Mouse (Mus musculus) cerebellum, postnatal 4 days (tissue): ENCODE measurements around the gene Grin2a.
A peak's percentile ranks its signal among the peaks of the same experiment; 100 is the strongest.

Experiments used
- DNase-seq, 2 experiments: peaks; one replicate each; pipeline ENCODE4 v3.0.0; 2022; ENCODE audit warnings: low spot score in 2 of 2, mixed read lengths in 1 of 2

Grin2a gene

GRCm38 (mm10) chr16:9873001-9873400 is 122.4 kb downstream of the Grin2a start:
- no peak for DNase-seq

GRCm38 (mm10) chr16:9865710-9866109 is 129.7 kb downstream of the Grin2a start:
- no peak for DNase-seq

GRCm38 (mm10) chr16:9865039-9865438 is 130.3 kb downstream of the Grin2a start:
- DNase-seq, result no peak

GRCm38 (mm10) chr16:9857758-9858157 is 137.6 kb downstream of the Grin2a start:
- no peak for DNase-seq

- DNase-seq, result no peak
These were observed 143.9 kb downstream of the Grin2a start for GRCm38 (mm10) chr16:9851265-9851988.

- DNase-seq, result no peak
These were observed 153.9 kb downstream of the Grin2a start for GRCm38 (mm10) chr16:9841496-9841895.

GRCm38 (mm10) chr16:9836542-9836941 is 158.8 kb downstream of the Grin2a start:
- DNase-seq, result no peak

GRCm38 (mm10) chr16:9834236-9834635 is 161.1 kb downstream of the Grin2a start:
- no peak for DNase-seq

GRCm38 (mm10) chr16:9825110-9825483 is 170.3 kb downstream of the Grin2a start:
- no peak for DNase-seq

- no peak for DNase-seq
These were observed 170.8 kb downstream of the Grin2a start for GRCm38 (mm10) chr16:9824436-9825109.

GRCm38 (mm10) chr16:9823686-9824085 is 171.7 kb downstream of the Grin2a start:
- no peak for DNase-seq

- peak in 1 of 2 experiments; percentile 22 for DNase-seq
These were observed 175.9 kb downstream of the Grin2a start for GRCm38 (mm10) chr16:9819508-9819907.

GRCm38 (mm10) chr16:9801338-9801737 is 194.0 kb downstream of the Grin2a start:
- no peak for DNase-seq

- no peak for DNase-seq
These were observed 195.1 kb downstream of the Grin2a start for GRCm38 (mm10) chr16:9800221-9800620.

GRCm38 (mm10) chr16:9792976-9793375 is 202.4 kb downstream of the Grin2a start:
- DNase-seq, result no peak

- DNase-seq, result no peak
These were observed 209.1 kb downstream of the Grin2a start for GRCm38 (mm10) chr16:9786261-9786660.

GRCm38 (mm10) chr16:9785821-9786220 is 209.5 kb downstream of the Grin2a start:
- no peak for DNase-seq

GRCm38 (mm10) chr16:9768981-9769380 is 226.4 kb downstream of the Grin2a start:
- DNase-seq, result no peak

GRCm38 (mm10) chr16:9768356-9768755 is 227.0 kb downstream of the Grin2a start:
- peak; percentile 41 to 81 for DNase-seq

GRCm38 (mm10) chr16:9767946-9768345 is 227.4 kb downstream of the Grin2a start:
- DNase-seq, result no peak

GRCm38 (mm10) chr16:9764086-9764485 is 231.3 kb downstream of the Grin2a start:
- no peak for DNase-seq

GRCm38 (mm10) chr16:9760347-9760746 is 235.0 kb downstream of the Grin2a start:
- no peak for DNase-seq

- no peak for DNase-seq
These were observed 238.5 kb downstream of the Grin2a start for GRCm38 (mm10) chr16:9756849-9757248.
